ENCODE assay signal across 13 mouse cellular contexts in genomic region chr6:120568257-120568656, GRCm38 (mm10).
"Had no signal": no experiment of that assay in that cellular context is flagged by ENCODE, and none has a peak within 500 bp of the region (broad histone marks: within the 10 kb centered on the region; RNA-seq: fewer than 3 reads in every experiment).

No protein-coding gene starts in this region.

- H3K4me2 ChIP-seq: limb, embryonic 12.5 days; limb, embryonic 15.5 days; lung, embryonic 15.5 days; midbrain, embryonic 12.5 days; midbrain, embryonic 15.5 days had no signal

- H3K9me3 ChIP-seq: limb, embryonic 12.5 days; limb, embryonic 15.5 days; lung, embryonic 15.5 days; midbrain, embryonic 12.5 days; midbrain, embryonic 15.5 days had no signal

- DNase-seq: kidney, adult 18-20 months; kidney, adult 9 months; kidney, postnatal 14 days; left cerebral cortex, postnatal 4 days; right cerebral cortex, postnatal 14 days; right cerebral cortex, postnatal 4 days had no signal

- H3K9ac ChIP-seq: limb, embryonic 12.5 days; limb, embryonic 15.5 days; liver, embryonic 14.5 days; lung, embryonic 15.5 days; midbrain, embryonic 12.5 days; midbrain, embryonic 15.5 days had no signal

- H3K4me3 ChIP-seq: limb, embryonic 12.5 days; limb, embryonic 15.5 days; lung, embryonic 15.5 days; midbrain, embryonic 12.5 days; midbrain, embryonic 15.5 days had no signal

- H3K27ac ChIP-seq: limb, embryonic 12.5 days; limb, embryonic 15.5 days; liver, embryonic 14.5 days; lung, embryonic 15.5 days; midbrain, embryonic 12.5 days; midbrain, embryonic 15.5 days had no signal

- H3K27me3 ChIP-seq: limb, embryonic 12.5 days; limb, embryonic 15.5 days; lung, embryonic 15.5 days; midbrain, embryonic 12.5 days; midbrain, embryonic 15.5 days had no signal

- H3K36me3 ChIP-seq: limb, embryonic 12.5 days; limb, embryonic 15.5 days; lung, embryonic 15.5 days; midbrain, embryonic 12.5 days; midbrain, embryonic 15.5 days had no signal

- H3K4me1 ChIP-seq: limb, embryonic 12.5 days; lung, embryonic 15.5 days; midbrain, embryonic 15.5 days had no signal

- ATAC-seq: intestine, embryonic 16.5 days; midbrain, embryonic 15.5 days had no signal
